Mouse (Mus musculus): Measurements from ENCODE around the gene Myh7b. TPM values are rescaled to one million over a fixed set of nuclear protein-coding genes. Genes with fewer than 3 reads are reported as not detected.

Gene Myh7b
- polyA plus RNA-seq, 1 experiment from 2014 or later: 0.53 TPM

DNA sequence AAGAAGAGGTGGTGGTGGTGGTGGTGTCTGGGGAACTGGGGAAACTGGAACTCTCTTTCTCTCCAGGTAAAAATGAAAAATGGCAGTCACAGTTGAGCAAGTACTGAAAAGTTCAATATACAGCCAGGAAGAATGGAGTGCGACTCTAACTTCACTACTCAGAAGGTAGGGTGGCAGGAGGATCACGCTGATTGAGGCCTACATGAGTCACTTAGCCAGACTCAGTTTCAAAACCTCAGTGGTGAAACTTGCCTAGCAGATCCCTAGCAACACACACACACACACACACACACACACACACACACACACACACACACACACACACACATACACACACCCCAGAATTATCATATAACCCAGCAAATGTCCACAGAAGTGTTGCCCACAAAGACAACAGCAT, 70.9 kb downstream of the Myh7b start:
- no peak for DNase-seq (ENCODE audit: low spot score)
- Histone ChIP-seq H3K36me3 (peaks cover 6% of the 10 kb centered on the region; the same call in 1 of the 2 replicates), H3K27me3 (ENCODE audit: low read depth, poor library complexity, severe bottlenecking) (no peaks in the 10 kb centered on the region), H3K9me3 (replicated peaks) (no peaks in the 10 kb centered on the region), H3K4me1 (0 out of 2 replicates have a peak, but pooled peaks cover 2% of the 10 kb centered on the region), H3K27ac (replicated peaks) (no peak overlapping the region), H3K4me3 (no peak overlapping the region)
- 92% methylated on average over 2 of the region's 2 CpGs for WGBS

DNA sequence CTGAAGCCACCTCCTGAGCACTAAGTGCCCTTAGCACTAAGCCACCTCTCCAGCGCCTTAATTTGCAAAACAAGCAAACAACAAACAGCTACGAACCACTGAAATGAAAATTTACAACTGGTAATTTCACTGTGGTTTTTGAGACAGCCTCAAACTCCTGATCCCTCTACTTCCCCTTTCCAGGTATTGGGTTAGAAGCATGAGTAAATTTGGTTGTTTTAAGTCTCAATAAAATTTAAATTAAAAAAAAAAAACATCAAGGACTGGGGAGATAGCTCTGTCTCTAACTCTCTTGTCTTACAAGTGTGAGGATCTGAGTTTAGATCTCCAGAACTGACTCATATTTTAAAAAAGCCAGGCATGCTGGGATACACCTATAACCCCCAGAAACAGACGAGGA, 72.1 kb downstream of the Myh7b start:
- no peaks in the 10 kb centered on the region for H3K27me3 ChIP-seq (ENCODE audit: low read depth, poor library complexity, severe bottlenecking)
- H3K4me1 ChIP-seq: 0 out of 2 replicates have a peak, but pooled peaks cover 2% of the 10 kb centered on the region
- no peak for DNase-seq (ENCODE audit: low spot score)
- H3K27ac ChIP-seq (replicated peaks): no peak overlapping the region
- peaks cover 16% of the 10 kb centered on the region for H3K36me3 ChIP-seq
- no peaks in the 10 kb centered on the region for H3K9me3 ChIP-seq (replicated peaks)
- 67% methylated on average over 3 of the region's 3 CpGs for WGBS
- H3K4me3 ChIP-seq: no peak overlapping the region

DNA sequence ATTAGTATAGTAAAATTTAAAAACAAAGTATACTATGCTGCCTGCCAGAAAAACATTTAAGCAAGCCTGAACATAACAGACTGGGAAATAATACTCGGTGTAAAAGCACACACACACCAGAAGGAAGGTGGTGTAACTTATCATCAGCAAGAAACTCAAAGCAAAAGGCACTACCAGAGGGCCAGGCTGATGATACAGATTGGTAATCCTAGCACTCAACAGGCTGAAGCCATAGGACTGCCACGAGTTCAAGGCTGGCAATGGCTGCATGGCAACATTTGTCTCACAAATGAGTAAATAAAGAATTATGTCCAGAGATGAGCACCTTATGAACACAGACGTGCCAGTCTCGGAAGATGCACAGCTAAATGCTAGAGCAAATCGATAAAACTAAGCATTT, 72.8 kb downstream of the Myh7b start:
- WGBS: 93% methylated on average over 5 of the region's 5 CpGs
- no peak for DNase-seq (ENCODE audit: low spot score)
- H3K36me3 ChIP-seq: peaks cover 16% of the 10 kb centered on the region
- no peaks in the 10 kb centered on the region for H3K9me3 ChIP-seq (replicated peaks)
- H3K4me1 ChIP-seq: 0 out of 2 replicates have a peak, but pooled peaks cover 2% of the 10 kb centered on the region
- no peaks in the 10 kb centered on the region for H3K27me3 ChIP-seq (ENCODE audit: low read depth, poor library complexity, severe bottlenecking)
- H3K4me3 ChIP-seq: no peak overlapping the region
- no peak overlapping the region for H3K27ac ChIP-seq (replicated peaks)

MicroRNAs encoded within 50 kb of the gene (microRNA counts, 519-probe panel; counts per million panel counts)
- not detected for microRNA mmu-miR-499

Small RNA genes within 50 kb of the gene (microRNA-seq; reads per million reads assigned to microRNA genes)
- 12.0 reads per million, percentile 25 among the genes with 10 or more reads in this experiment for gene Mir499

Other genes with a start within 250 kb of the Myh7b start
- gene Trp53inp2, start 230.2 kb upstream of the Myh7b start, polyA plus RNA-seq (2016; fragmentation: Nextera tagmentation; extraction: Ambion mirVana): 43.6 and 75.1 TPM in 2 replicates
- gene Ncoa6, start 137.3 kb upstream of the Myh7b start, polyA plus RNA-seq (2016; fragmentation: Nextera tagmentation; extraction: Ambion mirVana): 20.8 and 22.3 TPM in 2 replicates
- 15.9 and 20.3 TPM in 2 replicates for gene Acss2, start 93.3 kb upstream of the Myh7b start, polyA plus RNA-seq (2016; fragmentation: Nextera tagmentation; extraction: Ambion mirVana)
- gene Ggt7, start 93.0 kb upstream of the Myh7b start, polyA plus RNA-seq (2016; fragmentation: Nextera tagmentation; extraction: Ambion mirVana): 16.0 and 25.2 TPM in 2 replicates
- gene Gss, start 18.4 kb upstream of the Myh7b start, polyA plus RNA-seq (2016; fragmentation: Nextera tagmentation; extraction: Ambion mirVana): 19.6 and 22.1 TPM in 2 replicates
- 123 and 137 TPM in 2 replicates for gene Trpc4ap, start 81.2 kb downstream of the Myh7b start, polyA plus RNA-seq (2016; fragmentation: Nextera tagmentation; extraction: Ambion mirVana)
- 34.0 and 34.4 TPM in 2 replicates for gene Edem2, start 118.3 kb downstream of the Myh7b start, polyA plus RNA-seq (2016; fragmentation: Nextera tagmentation; extraction: Ambion mirVana)
- gene Gm17581, start 124.7 kb downstream of the Myh7b start, polyA plus RNA-seq (2016; fragmentation: Nextera tagmentation; extraction: Ambion mirVana): not detected in 2 replicates
- 1.3 and 1.9 TPM in 2 replicates for gene Procr, start 139.9 kb downstream of the Myh7b start, polyA plus RNA-seq (2016; fragmentation: Nextera tagmentation; extraction: Ambion mirVana)
- 0.49 and 1.5 TPM in 2 replicates for gene Mmp24, start 164.1 kb downstream of the Myh7b start, polyA plus RNA-seq (2016; fragmentation: Nextera tagmentation; extraction: Ambion mirVana)
- gene BC029722, start 208.2 kb downstream of the Myh7b start, polyA plus RNA-seq (2016; fragmentation: Nextera tagmentation; extraction: Ambion mirVana): 6.8 and 10.5 TPM in 2 replicates
- gene Eif6, start 215.7 kb downstream of the Myh7b start, polyA plus RNA-seq (2016; fragmentation: Nextera tagmentation; extraction: Ambion mirVana): 227 and 257 TPM in 2 replicates
- 0.16 and 0.50 TPM in 2 replicates for gene Fam83c, start 223.6 kb downstream of the Myh7b start, polyA plus RNA-seq (2016; fragmentation: Nextera tagmentation; extraction: Ambion mirVana)

Measured in midbrain, embryonic 10.5 days (tissue).